Mouse (Mus musculus): ENCODE data around the gene Btg2. TPM values are rescaled to one million over a fixed set of nuclear protein-coding genes. Genes with fewer than 3 reads are reported as not detected.

Gene Btg2
- polyA plus RNA-seq, 1 experiment from 2014 or later, result 38.6 TPM

- no peak overlapping the region for H3K9ac ChIP-seq (ENCODE audit: low read depth, low read length)
- no peak overlapping the region for H3K4me3 ChIP-seq (ENCODE audit: low read depth, low read length)
- no peak for DNase-seq (ENCODE audit: low spot score)
- ATAC-seq (replicated peaks; ENCODE audit: low FRiP score), result no peak
- no peak overlapping the region for H3K4me2 ChIP-seq
- WGBS, result 84% methylated on average over 4 of the region's 4 CpGs
- H3K4me1 ChIP-seq (replicated peaks; ENCODE audit: control insufficient read depth, insufficient read depth, low read length), result no peaks in the 10 kb centered on the region; the same call in 1 of the 2 replicates
- H3K27me3 ChIP-seq (replicated peaks; ENCODE audit: control insufficient read depth, insufficient read depth, low read length), result no peaks in the 10 kb centered on the region; the same call in 1 of the 2 replicates
- no peak overlapping the region for H3K27ac ChIP-seq (ENCODE audit: low read depth, low read length)
- H3K9me3 ChIP-seq (ENCODE audit: control insufficient read depth, low read length), result no peaks in the 10 kb centered on the region
- no peaks in the 10 kb centered on the region for H3K36me3 ChIP-seq (ENCODE audit: control insufficient read depth, insufficient read depth, low read length)
These were observed 40.6 kb downstream of the Btg2 start for GRCm38 (mm10) chr1:134038336-134038735.

- Histone ChIP-seq H3K9ac (ENCODE audit: low read depth, low read length) (no peak within 1 kb of the TSS), H3K36me3 (ENCODE audit: control insufficient read depth, insufficient read depth, low read length) (no peaks in the 10 kb centered on the region), H3K4me3 (ENCODE audit: low read depth, low read length) (no peak within 1 kb of the TSS), H3K4me2 (no peak within 1 kb of the TSS), H3K27me3 (replicated peaks; ENCODE audit: control insufficient read depth, insufficient read depth, low read length) (no peaks in the 10 kb centered on the region; the same call in 1 of the 2 replicates), H3K27ac (ENCODE audit: low read depth, low read length) (no peak within 1 kb of the TSS), H3K9me3 (ENCODE audit: control insufficient read depth, low read length) (no peaks in the 10 kb centered on the region), H3K4me1 (replicated peaks; ENCODE audit: control insufficient read depth, insufficient read depth, low read length) (no peaks in the 10 kb centered on the region; the same call in 1 of the 2 replicates)
- ATAC-seq (replicated peaks; ENCODE audit: low FRiP score), result no peak
- WGBS, result 49% methylated on average over 9 of the region's 9 CpGs
- no peak for DNase-seq (ENCODE audit: low spot score)
These were observed 41.7 kb downstream of the Btg2 start, which contains the start of gene Fmod for GRCm38 (mm10) chr1:134037172-134037571. Fmod (plus strand) TSS chr1:134037254.

GRCm38 (mm10) chr1:134036492-134036891 lies 42.4 kb downstream of the Btg2 start:
- H3K9me3 ChIP-seq (ENCODE audit: control insufficient read depth, low read length), result no peaks in the 10 kb centered on the region
- no peak overlapping the region for H3K4me2 ChIP-seq
- WGBS, result 40% methylated on average over 2 of the region's 2 CpGs
- H3K36me3 ChIP-seq (ENCODE audit: control insufficient read depth, insufficient read depth, low read length), result no peaks in the 10 kb centered on the region
- H3K27ac ChIP-seq (ENCODE audit: low read depth, low read length), result no peak overlapping the region
- H3K9ac ChIP-seq (ENCODE audit: low read depth, low read length), result no peak overlapping the region
- H3K4me1 ChIP-seq (replicated peaks; ENCODE audit: control insufficient read depth, insufficient read depth, low read length), result no peaks in the 10 kb centered on the region; the same call in 1 of the 2 replicates
- DNase-seq (ENCODE audit: low spot score), result no peak
- H3K27me3 ChIP-seq (replicated peaks; ENCODE audit: control insufficient read depth, insufficient read depth, low read length), result no peaks in the 10 kb centered on the region; the same call in 1 of the 2 replicates
- H3K4me3 ChIP-seq (ENCODE audit: low read depth, low read length), result no peak overlapping the region
- no peak for ATAC-seq (replicated peaks; ENCODE audit: low FRiP score)

GRCm38 (mm10) chr1:134028161-134028846 lies 50.6 kb downstream of the Btg2 start:
- H3K27ac ChIP-seq (ENCODE audit: low read depth, low read length), result no peak overlapping the region
- no peaks in the 10 kb centered on the region for H3K9me3 ChIP-seq (ENCODE audit: control insufficient read depth, low read length)
- H3K9ac ChIP-seq (ENCODE audit: low read depth, low read length), result no peak overlapping the region
- H3K27me3 ChIP-seq (replicated peaks; ENCODE audit: control insufficient read depth, insufficient read depth, low read length), result no peaks in the 10 kb centered on the region
- ATAC-seq (replicated peaks; ENCODE audit: low FRiP score) (no peak), DNase-seq (ENCODE audit: low spot score) (no peak)
- WGBS, result 87% methylated on average over 14 of the region's 14 CpGs
- H3K4me1 ChIP-seq (replicated peaks; ENCODE audit: control insufficient read depth, insufficient read depth, low read length), result no peaks in the 10 kb centered on the region
- no peak overlapping the region for H3K4me3 ChIP-seq (ENCODE audit: low read depth, low read length)
- H3K36me3 ChIP-seq (ENCODE audit: control insufficient read depth, insufficient read depth, low read length), result no peaks in the 10 kb centered on the region
- H3K4me2 ChIP-seq, result no peak overlapping the region

- 79% methylated on average over 9 of the region's 9 CpGs for WGBS
- no peak for DNase-seq (ENCODE audit: low spot score)
- no peaks in the 10 kb centered on the region for H3K27me3 ChIP-seq (replicated peaks; ENCODE audit: control insufficient read depth, insufficient read depth, low read length)
- no peak overlapping the region for H3K4me3 ChIP-seq (ENCODE audit: low read depth, low read length)
- ATAC-seq (replicated peaks; ENCODE audit: low FRiP score), result no peak
- H3K27ac ChIP-seq (ENCODE audit: low read depth, low read length), result no peak overlapping the region
- no peak overlapping the region for H3K9ac ChIP-seq (ENCODE audit: low read depth, low read length)
- no peaks in the 10 kb centered on the region for H3K9me3 ChIP-seq (ENCODE audit: control insufficient read depth, low read length)
- H3K4me1 ChIP-seq (replicated peaks; ENCODE audit: control insufficient read depth, insufficient read depth, low read length), result no peaks in the 10 kb centered on the region
- no peak overlapping the region for H3K4me2 ChIP-seq
- no peaks in the 10 kb centered on the region for H3K36me3 ChIP-seq (ENCODE audit: control insufficient read depth, insufficient read depth, low read length)
These were observed 52.2 kb downstream of the Btg2 start for GRCm38 (mm10) chr1:134026741-134027140.

GRCm38 (mm10) chr1:134025975-134026374 lies 52.9 kb downstream of the Btg2 start:
- no peaks in the 10 kb centered on the region for H3K4me1 ChIP-seq (replicated peaks; ENCODE audit: control insufficient read depth, insufficient read depth, low read length)
- H3K9ac ChIP-seq (ENCODE audit: low read depth, low read length), result no peak overlapping the region
- ATAC-seq (replicated peaks; ENCODE audit: low FRiP score) (no peak), DNase-seq (ENCODE audit: low spot score) (no peak)
- no peak overlapping the region for H3K4me3 ChIP-seq (ENCODE audit: low read depth, low read length)
- H3K27ac ChIP-seq (ENCODE audit: low read depth, low read length), result no peak overlapping the region
- H3K36me3 ChIP-seq (ENCODE audit: control insufficient read depth, insufficient read depth, low read length), result no peaks in the 10 kb centered on the region
- no peaks in the 10 kb centered on the region for H3K27me3 ChIP-seq (replicated peaks; ENCODE audit: control insufficient read depth, insufficient read depth, low read length)
- no peak overlapping the region for H3K4me2 ChIP-seq
- WGBS, result 39% methylated on average over 5 of the region's 5 CpGs
- H3K9me3 ChIP-seq (ENCODE audit: control insufficient read depth, low read length), result no peaks in the 10 kb centered on the region

Other genes with a start within 250 kb of the Btg2 start
- gene Optc, start 171.1 kb downstream of the Btg2 start, polyA plus RNA-seq (2014; fragmentation: Nextera tagmentation; extraction: Ambion mirVana), result 0.40 TPM in 1 of 2 replicates, not detected in the other
- gene Prelp, start 157.7 kb downstream of the Btg2 start, polyA plus RNA-seq (2014; fragmentation: Nextera tagmentation; extraction: Ambion mirVana), result 0.11 and 0.23 TPM in 2 replicates
- 2.7 and 3.9 TPM in 2 replicates for gene Fmod, start 41.9 kb downstream of the Btg2 start, polyA plus RNA-seq (2014; fragmentation: Nextera tagmentation; extraction: Ambion mirVana)
- gene Chit1, start 32.1 kb upstream of the Btg2 start, polyA plus RNA-seq (2014; fragmentation: Nextera tagmentation; extraction: Ambion mirVana), result not detected in 2 replicates
- 0.41 and 0.49 TPM in 2 replicates for gene Chil1, start 103.1 kb upstream of the Btg2 start, polyA plus RNA-seq (2014; fragmentation: Nextera tagmentation; extraction: Ambion mirVana)
- 0.36 and 0.71 TPM in 2 replicates for gene Mybph, start 114.3 kb upstream of the Btg2 start, polyA plus RNA-seq (2014; fragmentation: Nextera tagmentation; extraction: Ambion mirVana)
- gene Adora1, start 156.3 kb upstream of the Btg2 start, polyA plus RNA-seq (2014; fragmentation: Nextera tagmentation; extraction: Ambion mirVana), result 0.21 and 0.29 TPM in 2 replicates
- gene Myog, start 210.9 kb upstream of the Btg2 start, polyA plus RNA-seq (2014; fragmentation: Nextera tagmentation; extraction: Ambion mirVana), result 4.5 and 5.2 TPM in 2 replicates

Data from liver, embryonic 11.5 days (tissue).